ENCODE assay signal across 17 mouse cellular contexts in genomic region chr19:26724626-26725025, GRCm38 (mm10).
"Had no signal": no experiment of that assay in that cellular context is flagged by ENCODE, and none has a peak within 500 bp of the region (broad histone marks: within the 10 kb centered on the region; RNA-seq: fewer than 3 reads in every experiment).

No protein-coding gene starts in this region.

- DNase-seq: liver, embryonic 13.5 days; liver, postnatal 0 days; lung, adult 2 months; lung, postnatal 14 days; lung, postnatal 36 days; right cerebral cortex, postnatal 14 days had no signal

- ATAC-seq: liver, postnatal 0 days; lung, postnatal 0 days; midbrain, embryonic 13.5 days; midbrain, embryonic 15.5 days had no signal

- H3K4me2 ChIP-seq: liver, embryonic 13.5 days; liver, embryonic 15.5 days; lung, embryonic 15.5 days; midbrain, embryonic 11.5 days; midbrain, embryonic 13.5 days; midbrain, embryonic 15.5 days; neural tube, embryonic 12.5 days; stomach, embryonic 15.5 days had no signal

- H3K4me3 ChIP-seq: liver, embryonic 13.5 days; liver, embryonic 15.5 days; lung, embryonic 15.5 days; megakaryocyte, embryonic 14.5 days; midbrain, embryonic 13.5 days; midbrain, embryonic 15.5 days; neural tube, embryonic 12.5 days; stomach, embryonic 15.5 days had no signal

- H3K27me3 ChIP-seq: liver, embryonic 13.5 days; liver, embryonic 15.5 days; lung, embryonic 15.5 days; megakaryocyte, embryonic 14.5 days; midbrain, embryonic 13.5 days; midbrain, embryonic 15.5 days; neural tube, embryonic 12.5 days; stomach, embryonic 15.5 days had no signal

- H3K9ac ChIP-seq: liver, embryonic 13.5 days; liver, embryonic 15.5 days; liver, postnatal 0 days; lung, embryonic 15.5 days; midbrain, embryonic 13.5 days; midbrain, embryonic 15.5 days; neural tube, embryonic 12.5 days; stomach, embryonic 15.5 days had no signal

- H3K36me3 ChIP-seq: liver, embryonic 13.5 days; liver, embryonic 15.5 days; midbrain, embryonic 13.5 days; midbrain, embryonic 15.5 days; neural tube, embryonic 12.5 days; stomach, embryonic 15.5 days had no signal

- H3K4me1 ChIP-seq: liver, embryonic 13.5 days; liver, embryonic 15.5 days; lung, embryonic 15.5 days; midbrain, embryonic 15.5 days; stomach, embryonic 15.5 days had no signal

- H3K27ac ChIP-seq: liver, embryonic 13.5 days; liver, embryonic 15.5 days; lung, embryonic 15.5 days; macrophage; midbrain, embryonic 13.5 days; midbrain, embryonic 15.5 days; neural tube, embryonic 12.5 days; stomach, embryonic 15.5 days; stomach, postnatal 0 days had no signal

- H3K9me3 ChIP-seq: liver, embryonic 13.5 days; liver, embryonic 15.5 days; lung, embryonic 15.5 days; megakaryocyte, embryonic 14.5 days; midbrain, embryonic 13.5 days; midbrain, embryonic 15.5 days; neural tube, embryonic 12.5 days; stomach, embryonic 15.5 days had no signal
